Mouse (Mus musculus): ENCODE results near the gene Loxl4. TPM values are rescaled to one million over a fixed set of nuclear protein-coding genes. Genes with fewer than 3 reads are reported as not detected.

Gene Loxl4
- polyA plus RNA-seq (2015; fragmentation: Nextera tagmentation; extraction: Ambion mirVana), result 0.78 and 0.99 TPM in 2 replicates

DNA sequence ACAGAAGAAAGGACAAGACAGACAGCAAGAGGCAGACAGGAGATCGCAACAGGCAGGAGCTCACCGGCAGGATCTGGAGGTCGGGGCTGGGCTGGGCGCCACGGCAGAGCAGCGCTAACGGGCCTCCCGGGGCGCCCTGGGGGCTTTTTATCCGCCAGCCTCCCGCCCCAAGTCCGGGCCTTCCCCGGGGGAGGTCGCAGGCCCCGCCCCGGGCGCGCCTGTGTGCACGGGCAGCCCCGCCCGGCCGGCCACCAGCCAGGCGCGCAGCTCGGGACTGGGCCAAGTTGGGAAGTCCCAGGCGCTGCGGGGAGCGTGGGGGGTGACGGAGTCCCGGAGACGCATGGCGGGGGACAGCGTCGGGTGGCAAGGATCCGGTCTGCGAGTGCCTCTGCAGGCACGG is at the start of gene Loxl4:
Loxl4 (minus strand) TSS at position 160 of the 400 bp plus-strand sequence.
- TF ChIP-seq CTCF (IDR thresholded peaks at IDR 0.05; ENCODE audit: low read depth), result no peak
- H3K27ac ChIP-seq (ENCODE audit: low read depth, low read length), result no peak within 1 kb of the TSS
- WGBS, result under 1% methylated on average over 36 of the region's 37 CpGs
- no peaks in the 10 kb centered on the region for H3K36me3 ChIP-seq (ENCODE audit: control insufficient read depth, insufficient read depth)
- no peaks in the 10 kb centered on the region for H3K4me1 ChIP-seq (replicated peaks; ENCODE audit: control insufficient read depth, insufficient read depth, low read length)
- H3K4me3 ChIP-seq (ENCODE audit: low read depth, low read length), result peak within 1 kb of the TSS; percentile 41
- H3K4me2 ChIP-seq (replicated peaks; ENCODE audit: low read depth), result peak within 1 kb of the TSS; percentile 76
- H3K9ac ChIP-seq (ENCODE audit: low read depth, low read length), result peak within 1 kb of the TSS; percentile 40; the same call in 1 of the 2 replicates
- no peak for ATAC-seq
- H3K9me3 ChIP-seq (ENCODE audit: control insufficient read depth), result no peaks in the 10 kb centered on the region
- no peaks in the 10 kb centered on the region for H3K27me3 ChIP-seq (replicated peaks; ENCODE audit: control insufficient read depth, insufficient read depth, low read length)

DNA sequence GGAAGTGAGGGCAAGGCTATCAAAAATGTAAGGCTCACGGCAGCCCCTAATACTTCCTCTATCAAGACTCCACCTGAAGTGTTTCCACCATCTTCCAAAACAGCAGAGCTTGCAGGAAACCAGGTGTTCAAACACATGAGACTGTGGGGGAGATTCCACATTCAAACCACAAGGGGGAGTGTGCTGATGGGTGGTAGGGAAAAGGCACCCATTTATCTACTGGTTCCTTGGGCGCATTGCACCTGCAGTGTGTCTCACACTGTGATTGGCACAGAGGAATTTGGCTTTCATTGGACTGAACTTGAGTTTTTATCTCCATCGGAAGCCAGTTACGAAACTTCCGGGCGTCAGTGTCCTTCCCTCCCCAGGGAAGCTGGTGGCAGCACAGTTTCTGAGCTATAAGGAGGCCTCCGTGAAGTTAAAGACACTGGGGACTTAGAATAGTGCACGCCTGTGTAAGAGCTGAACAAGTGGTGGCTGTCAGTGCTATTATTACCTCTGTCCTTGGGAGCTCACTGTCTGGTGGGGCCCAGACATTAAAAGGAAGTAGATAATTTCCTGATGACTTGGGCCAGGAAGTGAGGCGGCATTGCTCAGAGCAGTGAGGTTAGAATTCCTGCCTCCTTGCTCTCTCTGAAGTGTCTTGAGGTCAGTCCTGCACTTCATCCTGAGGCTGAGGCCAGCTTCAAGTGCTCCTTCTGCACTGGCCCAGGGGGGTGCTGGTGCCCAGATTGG is 49.0 kb upstream of the Loxl4 start:
- ATAC-seq, result peak; percentile 45
- Histone ChIP-seq H3K36me3 (ENCODE audit: control insufficient read depth, insufficient read depth) (no peaks in the 10 kb centered on the region), H3K9ac (ENCODE audit: low read depth, low read length) (no peak overlapping the region), H3K9me3 (ENCODE audit: control insufficient read depth) (no peaks in the 10 kb centered on the region), H3K27me3 (replicated peaks; ENCODE audit: control insufficient read depth, insufficient read depth, low read length) (no peaks in the 10 kb centered on the region), H3K27ac (ENCODE audit: low read depth, low read length) (no peak overlapping the region), H3K4me3 (ENCODE audit: low read depth, low read length) (no peak overlapping the region), H3K4me2 (replicated peaks; ENCODE audit: low read depth) (no peak overlapping the region), H3K4me1 (replicated peaks; ENCODE audit: control insufficient read depth, insufficient read depth, low read length) (no peaks in the 10 kb centered on the region)
- peak; percentile 78 for TF ChIP-seq CTCF (IDR thresholded peaks at IDR 0.05; ENCODE audit: low read depth)
- WGBS, result 68% methylated on average over 9 of the region's 9 CpGs

DNA sequence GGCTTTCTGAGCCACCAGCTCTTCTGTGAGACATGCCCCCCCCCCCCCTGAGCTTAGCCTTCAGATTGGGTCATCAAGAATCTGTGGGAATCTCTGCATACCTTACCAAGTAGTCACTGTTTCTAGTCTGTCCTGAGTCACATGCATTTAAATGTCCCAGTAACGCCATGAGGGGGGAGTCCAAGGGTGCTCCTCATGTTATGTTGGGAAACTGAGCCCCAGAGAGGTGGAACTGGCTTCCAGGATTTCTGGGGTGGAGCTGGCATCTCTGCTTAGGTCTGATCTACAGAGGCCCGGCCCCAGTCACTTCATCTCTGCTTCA is 47.6 kb upstream of the Loxl4 start:
- Histone ChIP-seq H3K27me3 (replicated peaks; ENCODE audit: control insufficient read depth, insufficient read depth, low read length) (no peaks in the 10 kb centered on the region), H3K36me3 (ENCODE audit: control insufficient read depth, insufficient read depth) (no peaks in the 10 kb centered on the region), H3K4me1 (replicated peaks; ENCODE audit: control insufficient read depth, insufficient read depth, low read length) (no peaks in the 10 kb centered on the region), H3K27ac (ENCODE audit: low read depth, low read length) (no peak overlapping the region), H3K4me2 (replicated peaks; ENCODE audit: low read depth) (no peak overlapping the region), H3K9me3 (ENCODE audit: control insufficient read depth) (no peaks in the 10 kb centered on the region), H3K4me3 (ENCODE audit: low read depth, low read length) (no peak overlapping the region), H3K9ac (ENCODE audit: low read depth, low read length) (no peak overlapping the region)
- TF ChIP-seq CTCF (IDR thresholded peaks at IDR 0.05; ENCODE audit: low read depth), result no peak
- WGBS, result 90% methylated on average over 2 of the region's 2 CpGs
- ATAC-seq, result no peak

DNA sequence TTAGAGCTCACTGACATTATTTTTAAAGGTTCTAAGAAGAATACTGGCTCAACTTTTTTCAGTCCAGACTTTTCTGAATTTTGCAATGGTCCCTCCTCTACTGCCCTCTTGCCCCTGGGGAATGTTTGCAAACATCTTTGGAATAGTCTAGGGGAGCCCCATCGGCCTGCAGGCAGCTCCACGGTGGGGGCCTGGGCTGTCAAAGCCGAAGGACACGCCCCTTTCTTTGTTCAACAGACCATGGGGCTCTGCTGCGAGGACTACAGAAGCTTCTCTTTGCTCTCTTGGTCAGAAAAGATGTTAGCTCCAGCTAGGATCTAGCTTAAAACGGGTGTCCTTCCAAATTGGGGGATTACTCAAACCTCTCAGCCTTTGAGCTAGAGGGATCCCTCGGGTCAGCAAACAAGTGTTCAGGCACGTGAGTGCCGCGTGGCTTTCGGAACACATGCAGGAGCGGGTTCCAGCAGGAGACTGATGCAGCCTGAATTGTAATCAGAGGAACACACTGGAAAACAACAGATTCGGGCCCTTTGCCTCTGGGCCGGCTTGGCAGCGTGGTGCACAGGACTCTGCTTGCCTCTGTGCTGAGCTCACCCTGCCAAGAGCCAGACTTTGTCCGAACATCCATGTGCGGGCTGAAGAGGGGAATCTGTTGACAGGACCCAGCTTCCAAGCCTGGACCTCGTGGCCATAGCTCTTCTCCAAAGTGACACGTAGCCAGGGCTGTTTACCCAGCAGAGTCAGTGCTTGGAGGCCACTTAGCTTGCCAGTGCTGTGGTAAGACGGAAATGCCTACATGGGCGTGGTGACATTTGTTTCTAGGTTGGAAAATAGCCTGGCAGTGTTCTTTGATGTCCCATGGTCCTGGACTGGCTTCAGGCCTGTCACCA is 47.0 kb upstream of the Loxl4 start:
- Histone ChIP-seq H3K27me3 (replicated peaks; ENCODE audit: control insufficient read depth, insufficient read depth, low read length) (no peaks in the 10 kb centered on the region), H3K9ac (ENCODE audit: low read depth, low read length) (no peak overlapping the region), H3K4me1 (replicated peaks; ENCODE audit: control insufficient read depth, insufficient read depth, low read length) (no peaks in the 10 kb centered on the region), H3K4me2 (replicated peaks; ENCODE audit: low read depth) (no peak overlapping the region), H3K4me3 (ENCODE audit: low read depth, low read length) (no peak overlapping the region), H3K36me3 (ENCODE audit: control insufficient read depth, insufficient read depth) (no peaks in the 10 kb centered on the region), H3K27ac (ENCODE audit: low read depth, low read length) (no peak overlapping the region), H3K9me3 (ENCODE audit: control insufficient read depth) (no peaks in the 10 kb centered on the region)
- no peak for TF ChIP-seq CTCF (IDR thresholded peaks at IDR 0.05; ENCODE audit: low read depth)
- no peak for ATAC-seq
- WGBS, result 46% methylated on average over 21 of the region's 21 CpGs

DNA sequence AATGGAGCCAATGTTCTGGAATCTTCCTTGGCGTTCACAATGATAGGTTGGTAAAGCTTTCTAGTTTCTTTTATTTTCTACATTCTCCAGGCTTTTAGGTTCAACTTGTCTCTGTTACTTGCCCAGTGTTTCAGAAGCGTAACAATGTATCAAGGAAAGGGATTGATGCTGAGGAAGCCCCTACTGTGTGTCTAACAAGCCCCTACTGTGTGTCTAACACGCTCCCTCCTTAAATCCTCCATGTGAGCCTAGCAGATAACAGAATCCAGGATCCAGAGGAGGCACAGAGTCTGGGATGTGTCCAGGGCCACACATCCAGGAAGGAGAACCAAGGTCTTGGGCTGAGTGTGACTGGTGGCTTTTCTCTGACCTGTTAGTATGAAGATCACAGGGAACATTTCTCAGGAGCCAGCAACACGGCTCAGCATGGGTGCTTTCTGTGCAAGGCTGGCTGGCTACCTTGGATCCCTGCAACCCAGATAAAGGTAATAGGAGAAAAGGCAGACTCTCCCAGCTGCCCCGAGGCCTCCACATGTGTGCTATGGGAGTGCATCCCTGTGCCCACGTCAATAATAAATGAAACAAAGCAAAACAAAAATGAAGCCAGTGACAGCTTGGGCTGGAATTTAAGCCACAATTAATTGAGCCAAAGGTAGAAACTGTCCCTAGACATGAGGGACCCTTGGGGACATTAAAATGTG is 46.0 kb upstream of the Loxl4 start:
- H3K27me3 ChIP-seq (replicated peaks; ENCODE audit: control insufficient read depth, insufficient read depth, low read length), result no peaks in the 10 kb centered on the region
- no peak for TF ChIP-seq CTCF (IDR thresholded peaks at IDR 0.05; ENCODE audit: low read depth)
- WGBS, result 85% methylated on average over 6 of the region's 6 CpGs
- no peaks in the 10 kb centered on the region for H3K4me1 ChIP-seq (replicated peaks; ENCODE audit: control insufficient read depth, insufficient read depth, low read length)
- H3K4me3 ChIP-seq (ENCODE audit: low read depth, low read length), result no peak overlapping the region
- H3K9ac ChIP-seq (ENCODE audit: low read depth, low read length), result no peak overlapping the region
- no peak for ATAC-seq
- no peak overlapping the region for H3K4me2 ChIP-seq (replicated peaks; ENCODE audit: low read depth)
- H3K36me3 ChIP-seq (ENCODE audit: control insufficient read depth, insufficient read depth), result no peaks in the 10 kb centered on the region
- H3K27ac ChIP-seq (ENCODE audit: low read depth, low read length), result no peak overlapping the region
- H3K9me3 ChIP-seq (ENCODE audit: control insufficient read depth), result no peaks in the 10 kb centered on the region

DNA sequence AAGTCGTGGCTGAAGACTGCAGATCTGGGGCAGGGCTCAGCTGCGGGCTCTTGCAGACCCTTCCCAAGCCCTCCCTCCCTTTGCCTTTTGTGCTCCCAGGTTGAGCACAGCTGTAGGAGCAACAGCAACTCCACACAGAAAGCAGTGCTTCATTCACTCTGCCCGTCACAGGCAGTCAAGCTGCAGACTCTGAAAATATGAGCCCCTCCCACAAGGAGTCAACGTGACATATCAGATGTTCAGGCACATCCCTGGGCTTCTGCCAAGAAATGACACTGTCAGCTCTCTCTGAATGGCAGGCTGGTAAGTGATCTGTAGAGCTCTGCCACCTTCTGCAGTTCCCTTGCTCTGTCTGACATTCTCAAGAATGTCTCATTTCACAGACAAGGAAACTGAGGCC is 45.2 kb upstream of the Loxl4 start:
- Histone ChIP-seq H3K36me3 (ENCODE audit: control insufficient read depth, insufficient read depth) (no peaks in the 10 kb centered on the region), H3K9ac (ENCODE audit: low read depth, low read length) (no peak overlapping the region), H3K27ac (ENCODE audit: low read depth, low read length) (no peak overlapping the region), H3K4me3 (ENCODE audit: low read depth, low read length) (no peak overlapping the region), H3K4me1 (replicated peaks; ENCODE audit: control insufficient read depth, insufficient read depth, low read length) (no peaks in the 10 kb centered on the region), H3K27me3 (replicated peaks; ENCODE audit: control insufficient read depth, insufficient read depth, low read length) (peaks cover 2% of the 10 kb centered on the region; the same call in 1 of the 2 replicates), H3K9me3 (ENCODE audit: control insufficient read depth) (no peaks in the 10 kb centered on the region), H3K4me2 (replicated peaks; ENCODE audit: low read depth) (no peak overlapping the region)
- 33% methylated on average over 4 of the region's 4 CpGs for WGBS
- no peak for TF ChIP-seq CTCF (IDR thresholded peaks at IDR 0.05; ENCODE audit: low read depth)
- no peak for ATAC-seq

Measured in intestine, postnatal 0 days (tissue).